Mouse (Mus musculus): ENCODE measurements around the gene Larp1.

GRCm38 (mm10) chr11:58026337-58026736, 17.5 kb downstream of the Larp1 start:
- TF ChIP-seq TAL1 (IDR thresholded peaks at IDR 0.05; ENCODE audit: low read length) (no peak), GATA1 (IDR thresholded peaks at IDR 0.05; ENCODE audit: low read length) (no peak)

Data from erythroblast, embryonic 14.5 days (primary cell).